Mouse (Mus musculus): Measurements from ENCODE around the gene Egr2.

DNA sequence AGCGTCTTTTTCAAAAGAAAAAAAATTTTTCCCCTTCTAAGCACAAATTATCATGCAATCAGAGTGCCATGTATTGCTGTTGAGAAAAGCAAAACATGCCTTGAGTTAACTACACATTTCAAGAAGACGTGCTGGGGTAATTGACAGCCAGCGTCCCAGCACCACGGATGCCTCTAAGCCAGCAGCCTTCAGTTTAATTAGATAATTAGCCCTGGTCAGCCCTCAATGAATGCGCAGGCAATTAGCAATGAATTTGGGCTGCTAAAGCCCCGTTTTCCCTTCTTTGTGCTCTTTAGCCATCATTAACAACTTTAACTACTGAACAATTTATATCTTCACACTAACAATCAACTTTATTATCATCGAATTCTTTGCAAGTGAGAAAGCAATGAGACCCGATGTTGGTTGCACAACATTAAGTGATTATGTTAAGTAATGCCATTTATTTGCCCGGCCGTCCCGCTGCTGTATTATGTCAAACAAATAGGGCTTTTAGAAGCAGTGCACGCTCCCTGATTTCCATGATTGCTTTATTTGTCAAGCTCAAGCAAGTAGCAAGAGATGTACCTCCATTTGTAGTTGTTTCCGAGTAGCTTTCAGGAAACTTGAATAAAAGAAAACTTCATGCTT is 24.6 kb downstream of the Egr2 start:
- TF ChIP-seq GATA1 (IDR thresholded peaks at IDR 0.05; ENCODE audit: borderline replicate concordance, low read length) (no peak), FLI1 (IDR thresholded peaks at IDR 0.05; ENCODE audit: low read length) (no peak)

Data from megakaryocyte, embryonic 14.5 days (primary cell).